Mouse (Mus musculus) embryonic fibroblast, embryonic 13.5 days (primary cell): ENCODE results near the gene Daxx. TPM values are rescaled to one million over a fixed set of nuclear protein-coding genes. Genes with fewer than 3 reads are reported as not detected.
"Not testable (repeated sequence)": the region's sequence is repeated elsewhere in the genome, so short reads cannot be mapped to it uniquely, and the experiment has no call there.

ENCODE experiments used
- H3K27ac ChIP-seq: 2 replicates; pipeline ENCODE4 v1.5.1; 2012; ENCODE audit warnings: low read length, control low read depth, inconsistent platforms; ENCODE audit not compliant: insufficient read depth
- H3K4me1 ChIP-seq: 2 replicates; pipeline ENCODE4 v1.6.1; 2011; ENCODE audit warnings: low read length; ENCODE audit not compliant: control insufficient read depth, insufficient read depth
- H3K4me3 ChIP-seq: 2 replicates; pipeline ENCODE4 v1.5.1; 2011; ENCODE audit warnings: mild to moderate bottlenecking, control low read depth, low read length; ENCODE audit not compliant: insufficient read depth
- CTCF ChIP-seq: IDR thresholded peaks from 2 replicates; pipeline ENCODE4 v1.5.1; 2011; ENCODE audit warnings: mild to moderate bottlenecking, control low read depth, low read length, moderate library complexity, borderline replicate concordance; ENCODE audit not compliant: insufficient read depth
- POLR2A ChIP-seq: IDR thresholded peaks from 2 replicates; pipeline ENCODE4 v1.6.1; 2011; ENCODE audit warnings: low read depth, mild to moderate bottlenecking, control low read depth, low read length, moderate library complexity
- polyA plus RNA-seq: library from polyadenylated mRNA; stranded (reverse); fragments of >200 nt; gene quantifications from 2 replicates; pipeline ENCODE4 v1.2.4, GENCODE M21; 2011; ENCODE audit warnings: low read depth; ENCODE audit not compliant: missing spikeins, insufficient read length

The Daxx gene
- polyA plus RNA-seq = 23.3 and 26.6 TPM in 2 replicates

- no peaks in the 10 kb centered on the region for H3K4me1 ChIP-seq
These were observed at the start of gene Daxx for GRCm38 (mm10) chr17:33909077-33909868. Daxx (plus strand) TSS chr17:33909414.

GRCm38 (mm10) chr17:33865330-33866030 is 43.7 kb upstream of the Daxx start:
- TF ChIP-seq POLR2A (no peak), CTCF (no peak)
- Histone ChIP-seq H3K4me1 (no peaks in the 10 kb centered on the region), H3K27ac (no peak overlapping the region), H3K4me3 (no peak overlapping the region)

More at GRCm38 (mm10) chr17:33909077-33909868, at the start of gene Daxx:
- TF ChIP-seq POLR2A (peak; percentile 88), CTCF (no peak)
- Histone ChIP-seq H3K4me3 (peak within 1 kb of the TSS; percentile 74), H3K27ac (peak within 1 kb of the TSS; percentile 61)

GRCm38 (mm10) chr17:33873537-33873936 is 35.7 kb upstream of the Daxx start, which contains the start of gene Gm7029:
Gm7029 (plus strand) TSS chr17:33873837.
- H3K27ac ChIP-seq, H3K4me3 ChIP-seq, H3K4me1 ChIP-seq: not testable (repeated sequence)

GRCm38 (mm10) chr17:33874411-33874810 is 34.8 kb upstream of the Daxx start:
- Histone ChIP-seq H3K4me3 (no peak overlapping the region), H3K4me1 (no peaks in the 10 kb centered on the region), H3K27ac (no peak overlapping the region)
- TF ChIP-seq CTCF = no peak

- H3K4me3 ChIP-seq, H3K27ac ChIP-seq, H3K4me1 ChIP-seq: not testable (repeated sequence)
- 0 out of 2 replicates have a peak, but pooled peaks have one; percentile 28 for TF ChIP-seq CTCF
These were observed 33.4 kb upstream of the Daxx start for GRCm38 (mm10) chr17:33875797-33876196.

GRCm38 (mm10) chr17:33884320-33884719 is 24.9 kb upstream of the Daxx start:
- H3K4me1 ChIP-seq, H3K27ac ChIP-seq, H3K4me3 ChIP-seq: not testable (repeated sequence)

GRCm38 (mm10) chr17:33887802-33888201 is 21.4 kb upstream of the Daxx start:
- not testable (repeated sequence) for H3K4me3 ChIP-seq

GRCm38 (mm10) chr17:33888230-33888629 is 21.0 kb upstream of the Daxx start:
- peak overlapping the region; percentile 10; the same call in 1 of the 2 replicates for H3K4me3 ChIP-seq
- not testable (repeated sequence) for H3K27ac ChIP-seq, H3K4me1 ChIP-seq

More at GRCm38 (mm10) chr17:33887802-33888201, 21.4 kb upstream of the Daxx start:
- H3K4me1 ChIP-seq, H3K27ac ChIP-seq: not testable (repeated sequence)

- not testable (repeated sequence) for H3K27ac ChIP-seq, H3K4me1 ChIP-seq
- peak overlapping the region; percentile 63 for H3K4me3 ChIP-seq
These were observed 19.2 kb upstream of the Daxx start for GRCm38 (mm10) chr17:33889941-33890532.

- Histone ChIP-seq H3K4me3 (peak within 1 kb of the TSS; percentile 63), H3K27ac (no peak within 1 kb of the TSS; the same call in none of the 2 replicates), H3K4me1 (no peaks in the 10 kb centered on the region)
- TF ChIP-seq CTCF (peak; percentile 99), POLR2A (peak; percentile 76)
These were observed 18.6 kb upstream of the Daxx start, which contains the start of gene Kifc1 for GRCm38 (mm10) chr17:33890533-33891059. Kifc1 (minus strand) TSS chr17:33890661.
